Mouse (Mus musculus): Measurements from ENCODE around the gene Ppip5k1.
A peak's percentile ranks its signal among the peaks of the same experiment; 100 is the strongest.
"Not testable (repeated sequence)": the region's sequence is repeated elsewhere in the genome, so short reads cannot be mapped to it uniquely, and the experiment has no call there.

Ppip5k1 gene

DNA sequence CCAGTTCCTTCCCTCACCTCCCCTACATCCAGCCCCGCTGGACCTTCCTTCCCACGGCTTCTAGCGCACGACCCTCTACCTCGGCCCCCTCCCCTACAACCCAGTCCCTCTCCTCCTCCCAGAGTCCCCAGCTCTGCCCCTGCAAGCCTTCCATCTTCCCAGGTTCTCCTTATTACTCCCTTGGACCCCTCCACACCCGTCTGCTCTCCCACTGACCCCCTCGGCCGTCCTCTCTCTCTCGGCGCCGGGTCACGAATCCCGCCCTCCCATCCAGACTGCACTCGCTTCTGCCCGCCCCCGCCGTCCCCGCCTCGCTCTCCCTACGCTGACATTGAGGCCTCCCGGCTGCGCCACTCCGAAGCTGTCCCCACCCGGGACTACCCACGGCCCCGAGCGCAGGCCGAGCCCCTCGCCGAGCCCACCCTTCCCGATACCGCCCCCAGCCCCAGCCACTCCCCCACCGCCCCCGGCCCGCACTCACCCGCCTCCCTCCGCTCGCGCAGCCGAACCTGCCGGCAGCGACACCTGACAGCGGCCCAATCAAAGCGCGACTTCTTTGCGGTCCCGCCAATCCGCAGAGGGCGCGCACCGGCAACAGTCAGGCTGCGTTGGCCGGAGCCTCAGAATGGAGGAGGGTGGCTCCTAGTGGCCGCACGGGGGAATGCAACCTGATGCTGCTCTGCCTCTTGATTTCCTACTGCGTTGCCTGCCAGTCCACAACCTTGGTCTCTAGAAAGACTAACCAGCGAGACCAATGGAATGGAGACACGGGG, at the start of gene Ppip5k1:
Ppip5k1 (minus strand) TSS at position 577 of the 773 bp plus-strand sequence.
- DNase-seq (ENCODE audit: low read depth, low spot score) = peak; percentile 95

DNA sequence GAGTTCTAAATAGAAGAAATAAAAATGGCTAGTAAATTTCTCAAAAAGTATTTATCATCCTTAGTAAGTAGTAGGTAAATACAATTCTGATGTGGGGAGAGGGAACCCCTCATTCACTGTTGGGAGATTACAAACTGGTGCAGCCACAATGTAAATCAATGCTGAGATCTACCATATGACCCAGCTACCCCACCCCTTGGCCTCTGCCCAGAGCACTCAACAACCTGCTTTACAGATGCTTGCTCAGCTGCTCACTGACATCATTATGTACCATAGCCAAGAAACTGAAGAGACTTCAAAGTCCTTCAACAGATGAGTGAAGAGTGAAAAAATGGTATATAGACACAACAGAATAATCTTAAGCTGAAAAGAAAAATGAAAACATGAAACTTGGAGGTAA, 48.1 kb upstream of the Ppip5k1 start:
- DNase-seq (ENCODE audit: low read depth, low spot score) = no peak

- DNase-seq (ENCODE audit: low read depth, low spot score) = peak; percentile 78
These were observed 41.4 kb upstream of the Ppip5k1 start for GRCm38 (mm10) chr2:121396624-121397023.

DNA sequence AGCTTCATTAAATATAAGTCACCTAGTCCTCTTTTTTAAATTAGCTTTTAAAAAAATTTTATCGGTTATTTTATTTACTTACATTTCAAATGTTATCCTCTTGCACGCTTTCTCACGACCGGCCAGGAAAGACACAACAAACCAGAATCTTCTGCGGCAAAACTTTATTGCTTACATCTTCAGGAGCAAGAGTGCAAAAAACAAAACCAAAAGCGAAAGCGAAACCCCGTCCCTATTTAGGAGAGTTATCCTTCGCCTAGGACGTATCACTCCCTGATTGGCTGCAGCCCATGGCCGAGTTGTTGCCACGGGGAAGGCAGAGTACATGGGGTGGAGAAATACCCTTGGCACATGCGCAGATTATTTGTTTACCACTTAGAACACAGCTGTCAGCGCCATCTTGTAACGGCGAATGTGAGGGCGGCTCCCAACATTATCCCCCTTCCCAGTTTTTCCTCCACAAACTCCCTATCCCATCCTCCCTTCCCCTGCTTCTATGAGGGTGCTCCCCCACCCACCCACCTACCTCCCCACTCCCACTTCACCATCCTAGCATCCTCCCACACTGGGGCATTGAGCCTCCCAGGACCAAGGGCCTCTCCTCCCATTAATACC, 31.9 kb upstream of the Ppip5k1 start, which contains the start of gene Strc:
Strc (minus strand) TSS at position 208 of the 615 bp plus-strand sequence.
- not testable (repeated sequence) for DNase-seq (ENCODE audit: low read depth, low spot score)

DNA sequence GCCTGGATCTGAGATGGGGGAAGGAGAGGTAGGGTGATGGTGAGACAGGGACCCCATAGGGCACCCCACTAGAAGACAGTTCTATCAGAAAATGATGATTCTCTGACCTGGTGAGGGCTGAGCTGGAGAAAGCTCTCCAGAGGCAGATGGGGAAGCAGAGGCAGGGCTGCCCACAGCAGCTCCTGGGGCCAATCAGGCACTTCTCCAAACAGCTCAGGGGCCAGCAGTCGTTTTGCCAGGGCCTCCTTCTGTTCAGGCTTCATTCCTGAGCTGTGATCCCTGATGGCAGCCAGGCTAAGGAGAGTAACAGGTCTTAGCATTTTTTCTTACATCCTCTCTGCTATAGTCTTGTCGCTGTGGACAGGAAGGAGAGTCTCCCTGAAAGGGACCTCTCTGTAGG, 19.6 kb upstream of the Ppip5k1 start:
- no peak for DNase-seq (ENCODE audit: low read depth, low spot score)

DNA sequence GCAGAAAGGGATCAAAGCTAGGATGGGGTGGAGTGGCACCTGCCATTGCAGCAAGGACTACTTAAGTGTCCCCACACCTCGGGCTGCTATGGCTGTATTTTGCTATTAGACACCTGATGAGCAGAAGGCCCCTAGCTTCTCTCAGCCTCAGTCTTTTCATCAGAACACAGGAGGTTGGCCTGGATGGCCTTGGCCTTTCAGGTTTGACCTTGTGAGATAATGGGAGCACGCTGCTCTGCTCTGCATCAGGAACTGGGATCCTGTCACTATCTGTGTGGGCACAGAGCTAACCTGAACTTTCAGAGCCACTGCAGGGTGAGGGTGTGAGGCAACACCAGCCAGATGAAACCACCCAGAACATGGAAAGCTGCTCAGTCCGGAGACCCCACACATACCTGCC, 17.1 kb upstream of the Ppip5k1 start:
- no peak for DNase-seq (ENCODE audit: low read depth, low spot score)

GRCm38 (mm10) chr2:121370921-121371320, 15.7 kb upstream of the Ppip5k1 start:
- no peak for DNase-seq (ENCODE audit: low read depth, low spot score)

DNA sequence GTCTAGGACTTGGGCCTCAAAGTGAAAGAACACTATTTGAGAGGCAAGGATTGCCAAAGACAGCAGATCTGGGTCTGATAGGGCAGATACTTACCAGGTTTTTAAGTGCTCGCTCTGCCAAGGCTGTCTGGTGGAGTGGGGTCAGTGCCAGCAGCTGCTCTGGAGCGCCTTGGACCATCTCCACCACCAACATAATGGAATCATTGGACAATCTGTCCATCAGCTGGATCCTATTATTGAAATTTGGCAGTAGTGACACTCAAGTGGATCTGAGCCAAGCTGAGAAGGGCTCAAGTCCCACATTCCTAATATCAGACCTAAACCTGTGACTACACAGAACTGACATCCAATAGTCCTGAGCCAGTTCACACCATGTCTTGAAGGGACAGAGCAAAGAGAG, 13.6 kb upstream of the Ppip5k1 start:
- DNase-seq (ENCODE audit: low read depth, low spot score) = no peak

DNA sequence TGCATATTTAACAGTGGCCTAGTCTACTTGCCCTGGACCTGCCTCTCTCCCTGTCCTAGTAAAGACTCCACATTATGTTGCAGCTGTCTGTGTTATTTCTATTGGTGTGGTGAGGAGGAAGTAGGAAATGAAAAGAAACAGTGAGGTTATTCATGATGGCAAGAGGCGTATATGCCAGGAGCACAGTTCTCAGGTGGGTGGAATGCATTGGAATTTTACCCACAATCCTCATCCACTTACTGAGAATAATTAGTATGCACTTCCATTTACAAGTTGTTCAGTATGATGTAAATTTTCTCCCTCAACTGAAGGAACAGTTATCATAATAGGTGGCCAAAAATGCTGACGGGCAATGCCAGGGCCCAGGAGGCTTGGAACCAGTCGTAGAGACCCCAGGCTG, 8.5 kb upstream of the Ppip5k1 start:
- DNase-seq (ENCODE audit: low read depth, low spot score) = no peak

DNA sequence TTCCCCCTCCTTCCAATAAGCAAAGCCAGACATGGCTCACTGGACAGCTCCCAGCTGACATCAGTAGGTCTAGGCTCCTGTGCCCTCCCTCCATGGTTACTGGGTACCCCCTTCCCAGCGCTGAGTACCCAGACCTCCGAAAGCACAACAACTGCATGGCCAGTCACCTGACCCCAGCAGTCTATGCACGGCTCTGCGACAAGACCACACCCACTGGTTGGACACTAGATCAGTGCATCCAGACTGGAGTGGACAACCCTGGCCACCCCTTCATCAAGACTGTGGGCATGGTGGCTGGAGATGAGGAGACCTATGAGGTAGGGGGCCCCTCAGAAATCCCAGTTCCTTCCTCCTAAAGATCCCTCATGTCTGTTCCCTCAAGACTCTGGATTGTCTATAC, 4.3 kb upstream of the Ppip5k1 start:
- DNase-seq (ENCODE audit: low read depth, low spot score) = no peak

GRCm38 (mm10) chr2:121358381-121358780, 3.2 kb upstream of the Ppip5k1 start:
- peak; percentile 59 for DNase-seq (ENCODE audit: low read depth, low spot score)

- no peak for DNase-seq (ENCODE audit: low read depth, low spot score)
These were observed 2.8 kb upstream of the Ppip5k1 start for GRCm38 (mm10) chr2:121357961-121358360.

DNA sequence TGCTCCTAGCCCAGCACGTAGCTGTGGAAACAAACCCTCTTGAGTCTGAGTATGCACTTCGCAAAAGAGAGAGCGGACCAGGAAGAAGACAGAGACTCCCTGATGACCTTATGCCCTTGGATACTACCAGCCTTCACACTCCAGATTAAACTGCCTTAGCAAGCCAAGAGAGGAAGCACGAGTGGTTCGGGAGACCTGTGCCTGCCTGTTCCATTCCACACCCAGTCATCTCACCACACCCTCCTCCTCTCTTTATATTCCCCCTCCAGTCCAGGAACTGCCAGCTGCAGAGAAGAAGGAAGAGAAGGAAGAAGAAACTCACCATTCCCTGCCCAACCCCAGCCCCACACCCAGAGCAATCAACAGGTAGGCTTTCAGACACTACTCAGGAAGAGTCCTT, 2.3 kb upstream of the Ppip5k1 start, which contains the start of gene Ckmt1:
Ckmt1 (plus strand) TSS at position 221 of the 400 bp plus-strand sequence.
- no peak for DNase-seq (ENCODE audit: low read depth, low spot score)

GRCm38 (mm10) chr2:121354378-121354777, 818 bp downstream of the Ppip5k1 start:
- no peak for DNase-seq (ENCODE audit: low read depth, low spot score)

DNA sequence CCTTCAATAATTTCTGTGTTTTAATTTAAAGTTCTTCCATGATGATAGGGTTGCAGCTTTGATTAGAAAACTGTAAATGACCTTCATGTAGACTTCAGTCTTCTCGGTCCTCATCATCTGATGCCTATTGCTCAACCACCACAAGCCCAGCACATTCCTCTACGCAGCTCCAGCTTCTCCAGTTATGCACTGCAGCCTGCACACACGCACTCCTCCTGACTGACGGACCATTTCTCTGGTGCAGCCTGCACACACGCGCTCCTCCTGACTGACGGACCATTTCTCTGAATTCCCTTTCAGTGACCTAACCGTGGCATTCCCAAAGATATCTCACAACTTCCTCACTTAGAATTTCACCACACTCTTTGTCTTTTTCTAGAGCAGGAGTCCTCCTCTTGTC, 2.0 kb downstream of the Ppip5k1 start:
- DNase-seq (ENCODE audit: low read depth, low spot score) = no peak

DNA sequence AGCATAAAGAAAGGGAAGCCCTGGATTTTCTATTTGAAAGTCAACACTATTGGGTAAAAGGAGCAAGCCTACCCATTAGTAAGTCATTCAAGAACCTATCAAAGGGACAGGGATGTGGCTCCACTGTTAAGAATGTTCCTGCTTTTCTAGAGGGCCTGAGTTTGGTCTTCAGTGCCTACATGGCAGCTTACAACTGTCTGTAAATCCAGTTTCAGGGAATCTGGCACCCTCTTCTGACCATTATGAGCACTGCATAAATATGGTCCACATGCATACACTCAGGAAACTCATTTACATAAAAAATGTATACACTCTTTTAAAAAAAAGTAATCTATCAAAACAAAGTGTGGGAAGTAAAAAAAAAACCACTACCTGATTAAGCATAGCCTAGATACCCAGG, 16.1 kb downstream of the Ppip5k1 start:
- DNase-seq (ENCODE audit: low read depth, low spot score) = peak; percentile 39

DNA sequence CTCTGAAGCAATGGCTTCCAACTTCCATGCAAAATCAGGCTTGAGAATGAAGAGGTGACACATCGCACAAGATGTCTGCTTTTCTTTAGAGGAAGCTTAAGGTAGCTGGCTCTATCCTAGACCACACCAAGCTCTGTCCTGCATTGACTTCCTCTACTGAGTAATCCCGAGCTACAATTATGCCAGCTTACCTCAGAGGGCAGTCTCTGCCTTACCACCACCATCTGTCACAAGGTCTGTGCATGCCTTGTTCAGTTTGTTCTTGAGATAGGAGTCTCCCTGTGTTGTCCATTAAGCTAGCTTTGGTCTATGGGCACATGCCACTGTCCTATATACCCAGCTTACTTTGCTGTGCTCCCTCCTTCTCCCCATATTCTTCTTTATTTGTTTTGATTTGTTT, 25.7 kb downstream of the Ppip5k1 start:
- no peak for DNase-seq (ENCODE audit: low read depth, low spot score)

GRCm38 (mm10) chr2:121323693-121324470, 31.3 kb downstream of the Ppip5k1 start:
- no peak for DNase-seq (ENCODE audit: low read depth, low spot score)

GRCm38 (mm10) chr2:121323041-121323440, 32.2 kb downstream of the Ppip5k1 start:
- DNase-seq (ENCODE audit: low read depth, low spot score) = no peak

GRCm38 (mm10) chr2:121316278-121316677, 38.9 kb downstream of the Ppip5k1 start:
- no peak for DNase-seq (ENCODE audit: low read depth, low spot score)

GRCm38 (mm10) chr2:121308997-121309416, 46.2 kb downstream of the Ppip5k1 start:
- no peak for DNase-seq (ENCODE audit: low read depth, low spot score)

- DNase-seq (ENCODE audit: low read depth, low spot score) = no peak
These were observed 55.2 kb downstream of the Ppip5k1 start for GRCm38 (mm10) chr2:121300036-121300435.

All from A20 (cell line).